Mouse (Mus musculus) spleen, adult 2 months (tissue): Measurements from ENCODE around the gene Ctnna3.

Source experiments
- CTCF ChIP-seq: fragments of 200-500 bp; IDR thresholded peaks from 2 replicates; pipeline ENCODE4 v1.5.1; 2011; ENCODE audit warnings: mild to moderate bottlenecking, inconsistent platforms; ENCODE audit not compliant: insufficient read depth, insufficient read length, insufficient replicate concordance; ENCODE audit errors: extremely low read depth
- POLR2A ChIP-seq: fragments of 200-500 bp; IDR thresholded peaks from 2 replicates; pipeline ENCODE4 v1.6.1; 2011; ENCODE audit warnings: low read depth, low read length, inconsistent platforms

GRCm38 (mm10) chr10:63396963-63397362 is 32.9 kb upstream of the Ctnna3 start:
- no peak for TF ChIP-seq CTCF
- no peak for TF ChIP-seq POLR2A
